Mouse (Mus musculus) testis, adult 2 months (tissue): ENCODE measurements around the gene Sit1.

Experiments used
- CTCF ChIP-seq: fragments of 200-500 bp; IDR thresholded peaks from 2 replicates; pipeline ENCODE4 v1.5.1; 2012; ENCODE audit warnings: low read depth, mild to moderate bottlenecking, inconsistent platforms, low read length, moderate library complexity; ENCODE audit not compliant: control insufficient read depth, insufficient read depth, insufficient replicate concordance
- POLR2A ChIP-seq: fragments of 200-500 bp; IDR thresholded peaks from 2 replicates; pipeline ENCODE4 v1.6.1; 2012; ENCODE audit warnings: low read depth, mild to moderate bottlenecking, inconsistent platforms, low read length, moderate library complexity; ENCODE audit not compliant: control insufficient read depth

DNA sequence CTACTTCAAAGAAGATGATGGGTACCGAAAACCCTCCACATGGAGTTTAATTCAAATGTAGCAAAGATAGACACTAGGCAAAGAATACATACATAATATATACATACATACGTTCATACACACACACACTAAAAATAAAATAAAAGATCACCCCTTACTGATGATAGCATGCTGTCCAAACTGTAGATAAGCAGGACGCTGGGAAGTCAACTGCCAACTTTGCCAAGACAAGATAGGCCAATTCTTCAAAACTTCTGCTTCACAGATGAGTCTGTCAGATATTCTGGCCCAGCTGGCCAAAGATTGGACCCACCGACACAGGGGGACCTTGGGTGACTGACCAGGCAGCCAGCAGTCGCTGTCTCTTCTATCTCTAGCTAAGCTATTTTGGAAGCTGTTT is 20.4 kb downstream of the Sit1 start:
- no peak for TF ChIP-seq CTCF
- no peak for TF ChIP-seq POLR2A
